Mouse (Mus musculus) midbrain, embryonic 14.5 days (tissue): ENCODE data around the gene Gm10722. TPM values are rescaled to one million over a fixed set of nuclear protein-coding genes. Genes with fewer than 3 reads are reported as not detected.
"Not testable (repeated sequence)": the region's sequence is repeated elsewhere in the genome, so short reads cannot be mapped to it uniquely, and the experiment has no call there.

Experiments
- ATAC-seq: fragments of 200-750 bp; cut with Nextera tagmentation; 2 replicates; pipeline ENCODE4 v1.8.0; 2017; ENCODE audit warnings: moderate number of reproducible peaks, moderate library complexity; ENCODE audit not compliant: low FRiP score, low TSS enrichment
- DNase-seq: peaks from one replicate; pipeline ENCODE4 v3.0.0-alpha.2; 2015
- H3K27ac ChIP-seq: fragments of 300-500 bp; sonication (generic); replicated peaks from 2 replicates; pipeline ENCODE4 v1.5.1; 2014; ENCODE audit warnings: mild to moderate bottlenecking, low read depth, low read length, moderate library complexity
- H3K27me3 ChIP-seq: fragments of 300-500 bp; sonication (generic); 2 replicates; pipeline ENCODE4 v1.6.1; 2014; ENCODE audit warnings: low read length, control low read depth, mixed read lengths; ENCODE audit not compliant: control insufficient read depth, insufficient read depth
- H3K36me3 ChIP-seq: fragments of 300-500 bp; sonication (generic); 2 replicates; pipeline ENCODE4 v1.6.1; 2014; ENCODE audit warnings: low read length, control low read depth; ENCODE audit not compliant: control insufficient read depth, insufficient read depth
- H3K4me1 ChIP-seq: fragments of 300-500 bp; sonication (generic); 2 replicates; pipeline ENCODE4 v1.6.1; 2014; ENCODE audit warnings: mild to moderate bottlenecking, antibody characterized with exemption, low read length, control low read depth; ENCODE audit not compliant: control insufficient read depth, insufficient read depth
- H3K4me2 ChIP-seq: fragments of 300-500 bp; sonication (generic); 2 replicates; pipeline ENCODE4 v1.6.1; 2014; ENCODE audit warnings: mild to moderate bottlenecking, low read length, moderate library complexity
- H3K4me3 ChIP-seq: fragments of 300-500 bp; sonication (generic); replicated peaks from 2 replicates; pipeline ENCODE4 v1.5.1; 2014; ENCODE audit warnings: low read depth, low read length
- H3K9ac ChIP-seq: fragments of 300-500 bp; sonication (generic); replicated peaks from 2 replicates; pipeline ENCODE4 v1.6.1; 2014; ENCODE audit warnings: mild to moderate bottlenecking, low read length, moderate library complexity
- H3K9me3 ChIP-seq: fragments of 300-500 bp; sonication (generic); 2 replicates; pipeline ENCODE4 v1.6.1; 2016; ENCODE audit warnings: low read length, control low read depth, mixed read lengths; ENCODE audit not compliant: control insufficient read depth
- WGBS: fragments of 180-500 bp; shearing (Covaris S2); extraction: QIAGEN DNeasy Blood & Tissue Kit; methylation state at CpG from one replicate; pipeline ENCODE4 v1.1.7; 2014; 5-methylcytosine and 5-hydroxymethylcytosine counted together
- microRNA-seq: library from miRNA; unstranded; fragments of <30 nt; microRNA quantifications from one replicate; pipeline ENCODE4, GENCODE M21; 2016
- polyA plus RNA-seq: library from polyadenylated mRNA; unstranded; fragments of >200 nt; fragmentation: Nextera tagmentation; extraction: Ambion mirVana; gene quantifications from 2 replicates; pipeline ENCODE4 v1.2.1, GENCODE M21; 2014

Gene Gm10722
- polyA plus RNA-seq, 1 experiment from 2014 or later: not detected

DNA sequence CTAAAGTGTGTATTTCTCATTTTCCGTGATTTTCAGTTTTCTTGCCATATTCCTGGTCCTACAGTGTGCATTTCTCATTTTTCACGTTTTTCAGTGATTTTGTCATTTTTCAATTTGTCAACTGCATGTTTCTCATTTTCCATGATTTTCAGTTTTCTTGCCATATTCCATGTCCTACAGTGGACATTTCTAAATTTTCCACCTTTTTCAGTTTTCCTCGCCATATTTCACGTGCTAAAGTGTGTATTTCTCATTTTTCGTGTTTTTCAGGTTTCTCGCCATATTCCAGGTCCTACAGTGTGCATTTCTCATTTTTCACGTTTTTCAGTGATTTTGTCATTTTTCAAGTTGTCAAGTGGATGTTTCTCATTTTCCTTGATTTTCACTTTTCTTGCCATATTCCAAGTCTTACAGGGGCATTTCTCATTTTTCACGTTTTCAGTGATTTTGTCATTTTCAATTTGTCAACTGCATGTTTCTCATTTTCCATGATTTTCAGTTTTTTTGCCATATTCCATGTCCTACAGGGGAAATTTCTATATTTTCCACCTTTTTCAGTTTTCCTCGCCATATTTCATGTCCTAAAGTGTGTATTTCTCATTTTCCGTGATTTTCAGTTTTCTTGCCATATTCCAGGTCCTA is 30.1 kb downstream of the Gm10722 start:
- H3K4me3 ChIP-seq, H3K9ac ChIP-seq, H3K36me3 ChIP-seq, H3K27me3 ChIP-seq, H3K4me1 ChIP-seq, H3K27ac ChIP-seq, H3K9me3 ChIP-seq, H3K4me2 ChIP-seq: not testable (repeated sequence)
- DNase-seq (peak; percentile 82), ATAC-seq (peak; percentile 51; the same call in 1 of the 2 replicates)
- WGBS: 64% methylated on average over 2 of the region's 10 CpGs

DNA sequence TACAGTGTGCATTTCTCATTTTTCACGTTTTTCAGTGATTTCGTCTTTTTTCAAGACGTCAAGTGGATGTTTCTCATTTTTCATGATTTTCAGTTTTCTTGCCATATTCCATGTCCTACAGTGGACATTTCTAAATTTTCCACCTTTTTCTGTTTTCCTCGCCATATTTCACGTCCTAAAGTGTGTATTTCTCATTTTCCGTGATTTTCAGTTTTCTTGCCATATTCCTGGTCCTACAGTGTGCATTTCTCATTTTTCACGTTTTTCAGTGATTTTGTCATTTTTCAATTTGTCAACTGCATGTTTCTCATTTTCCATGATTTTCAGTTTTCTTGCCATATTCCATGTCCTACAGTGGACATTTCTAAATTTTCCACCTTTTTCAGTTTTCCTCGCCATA is 33.6 kb downstream of the Gm10722 start, which contains the start of gene Gm17535:
Gm17535 (plus strand) TSS at position 301 of the 400 bp plus-strand sequence.
- not testable (repeated sequence) for H3K4me3 ChIP-seq, H3K36me3 ChIP-seq, H3K9me3 ChIP-seq, H3K27ac ChIP-seq, H3K27me3 ChIP-seq, H3K4me2 ChIP-seq, ATAC-seq, H3K4me1 ChIP-seq, DNase-seq, H3K9ac ChIP-seq
- WGBS: no CpG with 5 or more reads among the region's 8 CpGs

DNA sequence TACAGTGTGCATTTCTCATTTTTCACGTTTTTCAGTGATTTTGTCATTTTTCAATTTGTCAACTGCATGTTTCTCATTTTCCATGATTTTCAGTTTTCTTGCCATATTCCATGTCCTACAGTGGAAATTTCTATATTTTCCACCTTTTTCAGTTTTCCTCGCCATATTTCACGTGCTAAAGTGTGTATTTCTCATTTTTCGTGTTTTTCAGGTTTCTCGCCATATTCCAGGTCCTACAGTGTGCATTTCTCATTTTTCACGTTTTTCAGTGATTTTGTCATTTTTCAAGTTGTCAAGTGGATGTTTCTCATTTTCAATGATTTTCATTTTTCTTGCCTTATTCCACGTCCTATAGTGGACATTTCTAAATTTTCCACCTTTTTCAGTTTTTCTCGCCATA is 35.9 kb downstream of the Gm10722 start, which contains the start of gene Gm10715:
Gm10715 (plus strand) TSS at position 301 of the 400 bp plus-strand sequence.
- not testable (repeated sequence) for H3K36me3 ChIP-seq, ATAC-seq
- 70% methylated on average over 6 of the region's 8 CpGs for WGBS

DNA sequence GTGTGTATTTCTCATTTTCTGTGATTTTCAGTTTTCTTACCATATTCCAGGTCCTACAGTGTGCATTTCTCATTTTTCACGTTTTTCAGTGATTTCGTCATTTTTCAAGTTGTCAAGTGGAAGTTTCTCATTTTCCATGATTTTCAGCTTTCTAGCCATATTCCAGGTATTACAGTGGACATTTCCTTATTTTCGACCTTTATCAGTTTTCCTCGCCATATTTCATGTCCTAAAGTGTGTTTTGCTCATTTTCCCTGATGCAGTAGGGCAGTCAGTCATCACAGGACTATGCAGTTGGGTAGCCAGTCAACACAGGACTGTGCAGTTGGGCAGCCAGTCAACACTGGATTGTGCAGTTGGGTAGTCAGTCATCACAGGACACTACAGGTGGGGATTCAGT is 37.4 kb downstream of the Gm10722 start:
- not testable (repeated sequence) for H3K4me1 ChIP-seq, H3K9me3 ChIP-seq, H3K4me3 ChIP-seq, H3K4me2 ChIP-seq, H3K27me3 ChIP-seq, H3K9ac ChIP-seq, ATAC-seq, H3K27ac ChIP-seq, H3K36me3 ChIP-seq
- 64% methylated on average over 4 of the region's 4 CpGs for WGBS
- peak; percentile 0 for DNase-seq

More for the DNA sequence above, 35.9 kb downstream of the Gm10722 start, which contains the start of gene Gm10715:
- H3K4me3 ChIP-seq, H3K4me2 ChIP-seq, H3K9me3 ChIP-seq, H3K9ac ChIP-seq, H3K4me1 ChIP-seq, DNase-seq, H3K27me3 ChIP-seq, H3K27ac ChIP-seq: not testable (repeated sequence)

Small RNA genes within 50 kb of the gene (microRNA-seq; reads per million reads assigned to microRNA genes)
- gene Mir101c: not detected

Other genes with a start within 250 kb of the Gm10722 start
- 0.49 TPM in 1 of 2 replicates, not detected in the other for gene Gm11168, start 2.4 kb downstream of the Gm10722 start, polyA plus RNA-seq
- gene Gm10721, start 12.2 kb downstream of the Gm10722 start, polyA plus RNA-seq: 0.58 TPM in 1 of 2 replicates, not detected in the other
- not detected in 2 replicates for gene Gm10720, start 14.7 kb downstream of the Gm10722 start, polyA plus RNA-seq
- 0.50 and 0.59 TPM in 2 replicates for gene Gm10719, start 16.5 kb downstream of the Gm10722 start, polyA plus RNA-seq
- gene Gm10718, start 22.6 kb downstream of the Gm10722 start, polyA plus RNA-seq: 1.5 and 1.8 TPM in 2 replicates
- gene Gm10717, start 24.5 kb downstream of the Gm10722 start, polyA plus RNA-seq: 1.2 TPM in 1 of 2 replicates, not detected in the other
- not detected in 2 replicates for gene Gm17535, start 33.7 kb downstream of the Gm10722 start, polyA plus RNA-seq
- gene Gm10715, start 36.0 kb downstream of the Gm10722 start, polyA plus RNA-seq: not detected in 2 replicates